Mouse (Mus musculus) myocyte (in vitro differentiated cells): ENCODE measurements around the gene Herc6.

Experiments used
- POLR2AphosphoS2 ChIP-seq: IDR thresholded peaks from one replicate; pipeline ENCODE4 v1.6.1; 2011; ENCODE audit warnings: low read depth, control low read depth; ENCODE audit not compliant: insufficient read length
- USF1 ChIP-seq: IDR thresholded peaks from one replicate; pipeline ENCODE4 v1.6.1; 2011; ENCODE audit warnings: low read depth, mild to moderate bottlenecking, control low read depth, moderate library complexity

- TF ChIP-seq POLR2AphosphoS2 (no peak), USF1 (no peak)
Observed at GRCm38 (mm10) chr6:57615788-57616187, 35.0 kb downstream of the Herc6 start.
